Mouse (Mus musculus) heart, postnatal 25 days (tissue): ENCODE data around the gene Nae1. TPM values are rescaled to one million over a fixed set of nuclear protein-coding genes. Genes with fewer than 3 reads are reported as not detected.

Source experiments
- DNase-seq: peaks from one replicate; pipeline ENCODE4 v3.0.0; 2022; ENCODE audit warnings: low spot score
- intact Hi-C: fragments of 180-260 bp; cut with DNase I; formaldehyde crosslinking; loops from one replicate; pipeline ENCODE4 v1.15.1; 2025
- total RNA-seq, 2 experiments: library from RNA; stranded (reverse); gene quantifications; 2 replicates each; pipeline ENCODE4 v1.2.3; 2021

Gene Nae1
- total RNA-seq, 2 experiments from 2014 or later: 29.6 to 30.5 TPM

GRCm38 (mm10) chr8:104534779-104535141 lies 323 bp upstream of the Nae1 start:
- intact Hi-C loops: loop anchor here (2.0 to 5.0 kb wide), 3 partner anchors 36 to 192 kb away; partner anchors contain the start of gene Dync1li2
- no peak for DNase-seq

GRCm38 (mm10) chr8:104533551-104533950 lies 886 bp downstream of the Nae1 start:
- DNase-seq: no peak
- intact Hi-C loops: loop anchor here (5.0 kb wide), 2 partner anchors 91 to 191 kb away; partner anchors contain the start of gene Dync1li2

GRCm38 (mm10) chr8:104529671-104530070 lies 4.8 kb downstream of the Nae1 start:
- no peak for DNase-seq
- intact Hi-C loops: loop anchor here (5.0 kb wide), 2 partner anchors 87 to 187 kb away; partner anchors contain the start of gene Dync1li2

- no peak for DNase-seq
- intact Hi-C loops: no loop called here
Measured at GRCm38 (mm10) chr8:104517872-104518271, 16.6 kb downstream of the Nae1 start.

GRCm38 (mm10) chr8:104510134-104510533 lies 24.3 kb downstream of the Nae1 start:
- DNase-seq: no peak
- intact Hi-C loops: no loop called here

- DNase-seq: no peak
- intact Hi-C loops: no loop called here
Measured at GRCm38 (mm10) chr8:104509061-104510006, 25.1 kb downstream of the Nae1 start, which contains the start of gene Terb1. Terb1 (minus strand) TSS chr8:104509910.

GRCm38 (mm10) chr8:104479091-104479490 lies 55.3 kb downstream of the Nae1 start:
- no peak for DNase-seq
- intact Hi-C loops: no loop called here

- no peak for DNase-seq
- intact Hi-C loops: no loop called here
Measured at GRCm38 (mm10) chr8:104472465-104472864, 62.0 kb downstream of the Nae1 start.

- no peak for DNase-seq
- intact Hi-C loops: no loop called here
Measured at GRCm38 (mm10) chr8:104467463-104467862, 67.0 kb downstream of the Nae1 start.

Other genes starting within 250 kb of the Nae1 start
- not detected for gene Cmtm2a, start 241.5 kb downstream of the Nae1 start, total RNA-seq
- gene Gm45711, start 224.6 kb downstream of the Nae1 start, total RNA-seq: not detected
- not detected for gene Cmtm1, start 224.5 kb downstream of the Nae1 start, total RNA-seq
- not detected for gene Gm11020, start 213.1 kb downstream of the Nae1 start, total RNA-seq
- not detected for gene Cmtm2b, start 212.4 kb downstream of the Nae1 start, total RNA-seq
- gene Cmtm3, start 195.2 kb downstream of the Nae1 start, total RNA-seq: 10 to 100 TPM; 14.6 to 19.4 TPM
- gene Cmtm4, start 138.8 kb downstream of the Nae1 start, total RNA-seq: 10 to 100 TPM; 10.5 to 10.6 TPM
- 100 to 1,000 TPM in 1 of 2 experiments, 10 to 100 TPM in 1; 93.5 to 104 TPM for gene Dync1li2, start 91.6 kb downstream of the Nae1 start, total RNA-seq
- not detected for gene Terb1, start 24.7 kb downstream of the Nae1 start, total RNA-seq
- gene Car7, start 52 bp upstream of the Nae1 start, total RNA-seq: 1 to 10 TPM; 2.9 to 3.4 TPM
- 10 to 100 TPM; 20.1 to 29.0 TPM for gene Pdp2, start 56.8 kb upstream of the Nae1 start, total RNA-seq
- 1 to 10 TPM; 2.4 to 3.1 TPM for gene Cdh16, start 89.8 kb upstream of the Nae1 start, total RNA-seq
- gene Rrad, start 96.7 kb upstream of the Nae1 start, total RNA-seq: 100 to 1,000 TPM; 323 to 376 TPM
- 10 to 100 TPM; 58.7 to 66.5 TPM for gene Ciao2b, start 107.3 kb upstream of the Nae1 start, total RNA-seq
- not detected for gene Ces2a, start 199.4 kb upstream of the Nae1 start, total RNA-seq